Mouse (Mus musculus): ENCODE measurements around the gene Olfr1155.

The Olfr1155 gene

GRCm38 (mm10) chr2:87945037-87945436 is at the start of gene Olfr1155:
Olfr1155 (minus strand) TSS chr2:87945137.
- no peak for DNase-seq (ENCODE audit: low spot score in 2 of 2)

GRCm38 (mm10) chr2:87989813-87990212 is 44.9 kb upstream of the Olfr1155 start, which contains the start of gene Olfr1158:
Olfr1158 (plus strand) TSS chr2:87990113.
- no peak for DNase-seq (ENCODE audit: low spot score in 2 of 2)

GRCm38 (mm10) chr2:87974563-87974962 is 29.6 kb upstream of the Olfr1155 start, which contains the start of gene Olfr74:
Olfr74 (minus strand) TSS chr2:87974663.
- no peak for DNase-seq (ENCODE audit: low spot score in 2 of 2)

- DNase-seq (ENCODE audit: low spot score in 2 of 2), result no peak
These were observed 23.3 kb upstream of the Olfr1155 start, which contains the start of gene Olfr1157 for GRCm38 (mm10) chr2:87968199-87968598. Olfr1157 (minus strand) TSS chr2:87968299.

- DNase-seq (ENCODE audit: low spot score in 2 of 2), result no peak
These were observed 8.1 kb upstream of the Olfr1155 start, which contains the start of gene Olfr1156 for GRCm38 (mm10) chr2:87953000-87953399. Olfr1156 (minus strand) TSS chr2:87953100.

- DNase-seq (ENCODE audit: low spot score in 2 of 2), result no peak
These were observed 39.9 kb downstream of the Olfr1155 start, which contains the start of gene Olfr1154 for GRCm38 (mm10) chr2:87905066-87905465. Olfr1154 (minus strand) TSS chr2:87905166.

- no peak for DNase-seq (ENCODE audit: low spot score in 2 of 2)
These were observed 50.3 kb downstream of the Olfr1155 start, which contains the start of gene Olfr1153 for GRCm38 (mm10) chr2:87894662-87895061. Olfr1153 (plus strand) TSS chr2:87894962.

Data from frontal cortex, postnatal 36 days (tissue).